Mouse (Mus musculus): Measurements from ENCODE around the gene Tmem40. TPM values are rescaled to one million over a fixed set of nuclear protein-coding genes. Genes with fewer than 3 reads are reported as not detected.
A peak's percentile ranks its signal among the peaks of the same experiment; 100 is the strongest.

The Tmem40 gene
- total and polyA plus RNA-seq, 3 experiments = not detected

- H3K79me2 ChIP-seq (replicated peaks; ENCODE audit: control insufficient read depth, extremely low read depth, insufficient read depth, poor library complexity, severe bottlenecking) = no peaks in the 10 kb centered on the region
- H3K27ac ChIP-seq (ENCODE audit: insufficient read depth, low read depth) = no peak overlapping the region
- no peak overlapping the region for H3K9ac ChIP-seq (ENCODE audit: insufficient read depth, low read depth)
- peaks cover 0 to 8% of the 10 kb centered on the region in 2 experiments; a peak in 2 of 4 replicates for H3K4me1 ChIP-seq (ENCODE audit: control insufficient read depth in 1 of 2, insufficient read depth in 2 of 2)
- in situ Hi-C loops (cut with MboI; ENCODE audit: low pct_ligation_motif_present, low pct_unique_long_range_greater_than_20kb, low sequenced_read_pairs) (no loop called here), dilution Hi-C loops (cut with MboI; ENCODE audit: extremely low pct_ligation_motif_present, extremely low pct_unique_long_range_greater_than_20kb, low sequenced_read_pairs) (no loop called here)
- no peak for DNase-seq (ENCODE audit: extremely low read depth)
- TF ChIP-seq JUN (IDR thresholded peaks at IDR 0.05; ENCODE audit: insufficient read depth, low read depth, low read length) (no peak), CHD1 (IDR thresholded peaks at IDR 0.05; ENCODE audit: low read depth, low read length) (no peak), RCOR1 (conservative IDR thresholded peaks at IDR 0.05; ENCODE audit: low read depth, low read length) (no peak), MYC (IDR thresholded peaks at IDR 0.05; ENCODE audit: low read depth, low read length) (no peak), POLR2A (IDR thresholded peaks at IDR 0.05; ENCODE audit: low read depth, low read length) (no peak)
- H3K36me3 ChIP-seq (replicated peaks in 1 of 2; ENCODE audit: control insufficient read depth in 1 of 2, insufficient read depth in 1 of 2, low read length in 1 of 2) = no peaks in the 10 kb centered on the region
- H3K4me2 ChIP-seq (ENCODE audit: insufficient read depth, low read depth, poor library complexity, severe bottlenecking) = no peak overlapping the region
- no peak overlapping the region for H3K4me3 ChIP-seq (replicated peaks in 1 of 3; ENCODE audit: low read depth in 2 of 3, low read length in 2 of 3, poor library complexity in 1 of 3)
- no peaks in the 10 kb centered on the region for H3K27me3 ChIP-seq (replicated peaks)
- H3K9me3 ChIP-seq (replicated peaks; ENCODE audit: low read length) = no peaks in the 10 kb centered on the region
Observed at GRCm38 (mm10) chr6:115767357-115767756, 5.1 kb upstream of the Tmem40 start.

- Histone ChIP-seq H3K4me2 (ENCODE audit: insufficient read depth, low read depth, poor library complexity, severe bottlenecking) (no peak overlapping the region), H3K9ac (ENCODE audit: insufficient read depth, low read depth) (no peak overlapping the region), H3K79me2 (replicated peaks; ENCODE audit: control insufficient read depth, extremely low read depth, insufficient read depth, poor library complexity, severe bottlenecking) (no peaks in the 10 kb centered on the region), H3K4me3 (replicated peaks in 1 of 3; ENCODE audit: low read depth in 2 of 3, low read length in 2 of 3, poor library complexity in 1 of 3) (no peak overlapping the region), H3K36me3 (replicated peaks in 1 of 2; ENCODE audit: control insufficient read depth in 1 of 2, insufficient read depth in 1 of 2, low read length in 1 of 2) (no peaks in the 10 kb centered on the region), H3K27ac (ENCODE audit: insufficient read depth, low read depth) (no peak overlapping the region), H3K9me3 (replicated peaks; ENCODE audit: low read length) (peaks cover 2% of the 10 kb centered on the region), H3K4me1 (ENCODE audit: control insufficient read depth in 1 of 2, insufficient read depth in 2 of 2) (peaks cover 12 to 30% of the 10 kb centered on the region in 2 experiments), H3K27me3 (replicated peaks) (no peaks in the 10 kb centered on the region)
- TF ChIP-seq USF1 (IDR thresholded peaks at IDR 0.05; ENCODE audit: low read depth, low read length) (peak; percentile 52), TBP (conservative IDR thresholded peaks at IDR 0.05; ENCODE audit: low read depth, low read length) (no peak), MEF2A (IDR thresholded peaks at IDR 0.05; ENCODE audit: borderline replicate concordance, low read depth, low read length) (no peak)
- in situ Hi-C loops (cut with MboI; ENCODE audit: low pct_ligation_motif_present, low pct_unique_long_range_greater_than_20kb, low sequenced_read_pairs) (loop anchor here (5.0 kb wide), 1 partner anchor 42 kb away; no protein-coding TSS in a partner anchor), dilution Hi-C loops (cut with MboI; ENCODE audit: extremely low pct_ligation_motif_present, extremely low pct_unique_long_range_greater_than_20kb, low sequenced_read_pairs) (no loop called here)
- no peak for DNase-seq (ENCODE audit: extremely low read depth)
Observed at GRCm38 (mm10) chr6:115764179-115764578, 2.0 kb upstream of the Tmem40 start.

GRCm38 (mm10) chr6:115760982-115761381, 1.2 kb downstream of the Tmem40 start:
- Histone ChIP-seq H3K4me1 (ENCODE audit: control insufficient read depth in 1 of 2, insufficient read depth in 2 of 2) (peaks cover 15 to 41% of the 10 kb centered on the region in 2 experiments), H3K4me2 (ENCODE audit: insufficient read depth, low read depth, poor library complexity, severe bottlenecking) (no peak overlapping the region), H3K9me3 (replicated peaks; ENCODE audit: low read length) (peaks cover 2% of the 10 kb centered on the region), H3K27me3 (replicated peaks) (no peaks in the 10 kb centered on the region), H3K4me3 (replicated peaks in 1 of 3; ENCODE audit: low read depth in 2 of 3, low read length in 2 of 3, poor library complexity in 1 of 3) (no peak overlapping the region), H3K9ac (ENCODE audit: insufficient read depth, low read depth) (no peak overlapping the region), H3K27ac (ENCODE audit: insufficient read depth, low read depth) (no peak overlapping the region), H3K36me3 (replicated peaks in 1 of 2; ENCODE audit: control insufficient read depth in 1 of 2, insufficient read depth in 1 of 2, low read length in 1 of 2) (no peaks in the 10 kb centered on the region), H3K79me2 (replicated peaks; ENCODE audit: control insufficient read depth, extremely low read depth, insufficient read depth, poor library complexity, severe bottlenecking) (no peaks in the 10 kb centered on the region)
- in situ Hi-C loops (cut with MboI; ENCODE audit: low pct_ligation_motif_present, low pct_unique_long_range_greater_than_20kb, low sequenced_read_pairs) (loop anchor here (5.0 kb wide), 1 partner anchor 39 kb away; no protein-coding TSS in a partner anchor), dilution Hi-C loops (cut with MboI; ENCODE audit: extremely low pct_ligation_motif_present, extremely low pct_unique_long_range_greater_than_20kb, low sequenced_read_pairs) (no loop called here)
- TF ChIP-seq POLR2AphosphoS2 (IDR thresholded peaks at IDR 0.05; ENCODE audit: low read depth, low read length) = no peak
- peak; percentile 41 for TF ChIP-seq ETS1 (conservative IDR thresholded peaks at IDR 0.05; ENCODE audit: low read depth, low read length)
- no peak for DNase-seq (ENCODE audit: extremely low read depth)

All from CH12.LX (cell line).